Mouse (Mus musculus) c-Kit-positive CD71-positive TER-119-negative erythroid progenitor cells, embryonic 14.5 days (primary cell): ENCODE data around the gene Nodal.

Source experiments
- DNase-seq: peaks from one replicate; pipeline ENCODE4 v3.0.0-alpha.2; 2013; ENCODE audit warnings: low read depth

The Nodal gene

DNA sequence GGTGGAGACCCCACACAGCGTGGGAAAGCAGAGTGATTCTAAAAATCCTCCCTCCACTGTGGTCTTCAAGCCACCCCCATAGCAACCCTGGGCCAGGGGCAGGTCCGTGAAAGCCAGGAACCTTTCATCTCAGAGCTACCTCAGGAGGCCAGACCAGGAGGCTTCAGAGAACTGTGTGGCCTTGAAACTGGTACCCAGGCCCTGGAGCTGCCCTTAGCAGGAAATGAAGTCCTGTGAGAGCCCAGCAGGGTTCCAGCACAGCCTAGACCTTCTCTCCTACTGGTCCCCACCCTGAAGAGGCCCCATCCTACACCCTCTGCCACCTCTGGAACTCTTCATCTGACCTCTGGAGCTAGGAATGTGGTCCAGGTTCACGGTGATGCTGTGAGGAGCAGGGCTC is 19.6 kb upstream of the Nodal start:
- DNase-seq = no peak

DNA sequence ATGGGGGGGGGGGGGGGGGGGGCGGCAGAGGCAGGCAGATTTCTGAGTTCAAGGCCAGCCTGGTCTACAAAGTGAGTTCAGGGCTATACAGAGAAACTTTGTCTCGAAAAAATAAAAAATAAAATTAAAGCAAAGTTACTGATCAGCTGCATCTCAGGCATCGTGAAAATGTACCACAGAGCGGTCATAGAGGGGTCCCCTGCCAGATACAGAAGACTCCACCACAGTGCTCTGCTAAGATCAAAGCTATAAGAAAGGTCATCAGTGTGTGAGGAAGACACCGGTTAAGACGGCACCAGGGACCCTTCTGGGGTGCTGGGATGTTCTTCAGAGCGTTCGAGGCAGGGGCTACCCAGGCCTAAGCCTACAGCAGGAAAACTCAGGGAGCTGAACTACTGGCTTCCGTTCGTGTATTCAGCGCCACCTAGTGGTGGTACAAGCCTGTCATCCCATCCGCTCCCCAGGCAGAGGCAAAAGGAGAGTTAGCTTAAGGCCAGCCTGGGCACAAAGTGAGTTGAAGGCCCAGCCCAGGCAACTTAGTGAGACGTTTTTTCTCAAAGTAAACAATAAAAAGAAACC is 18.5 kb upstream of the Nodal start:
- DNase-seq = peak; percentile 56

GRCm38 (mm10) chr10:61400407-61400806 is 17.4 kb upstream of the Nodal start:
- DNase-seq = no peak

DNA sequence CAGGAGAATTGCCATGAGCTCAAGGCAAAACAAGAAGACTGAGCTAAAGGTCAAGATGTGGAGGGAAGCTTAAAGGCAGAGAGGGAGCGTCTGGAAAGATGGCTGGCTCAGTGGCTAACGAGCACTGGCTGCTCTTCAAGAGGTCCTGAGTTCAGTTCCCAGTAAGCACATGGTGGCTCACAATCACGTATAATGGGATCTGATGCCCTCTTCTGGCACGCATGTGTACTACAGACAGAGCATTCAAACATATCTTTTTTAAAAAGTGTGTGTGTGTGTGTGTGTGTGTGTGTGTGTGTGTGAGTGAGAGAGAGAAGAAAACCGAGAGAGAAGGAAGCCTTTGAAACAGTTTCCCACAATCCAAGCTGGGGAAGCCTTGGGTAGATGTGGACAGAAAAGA is 15.3 kb upstream of the Nodal start:
- DNase-seq = no peak

DNA sequence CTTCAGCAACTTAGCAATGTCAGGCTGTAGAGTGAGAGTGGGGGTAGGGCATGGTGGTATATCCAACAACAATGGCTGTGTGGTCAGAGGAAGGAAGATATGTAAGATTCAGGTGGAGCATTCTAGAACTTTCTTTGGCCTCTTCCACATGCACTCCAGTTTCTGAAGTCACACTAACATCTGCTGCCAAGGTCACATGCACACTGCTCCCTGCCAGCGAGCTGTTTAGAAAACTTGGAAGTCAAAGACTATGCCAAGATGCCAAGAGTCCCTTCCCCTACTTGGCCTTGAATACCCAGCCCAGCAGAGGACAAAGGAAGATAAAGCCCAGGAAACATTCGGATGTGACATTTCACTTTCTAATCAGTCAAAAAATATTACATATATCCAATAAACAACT is 14.9 kb upstream of the Nodal start:
- DNase-seq = no peak

DNA sequence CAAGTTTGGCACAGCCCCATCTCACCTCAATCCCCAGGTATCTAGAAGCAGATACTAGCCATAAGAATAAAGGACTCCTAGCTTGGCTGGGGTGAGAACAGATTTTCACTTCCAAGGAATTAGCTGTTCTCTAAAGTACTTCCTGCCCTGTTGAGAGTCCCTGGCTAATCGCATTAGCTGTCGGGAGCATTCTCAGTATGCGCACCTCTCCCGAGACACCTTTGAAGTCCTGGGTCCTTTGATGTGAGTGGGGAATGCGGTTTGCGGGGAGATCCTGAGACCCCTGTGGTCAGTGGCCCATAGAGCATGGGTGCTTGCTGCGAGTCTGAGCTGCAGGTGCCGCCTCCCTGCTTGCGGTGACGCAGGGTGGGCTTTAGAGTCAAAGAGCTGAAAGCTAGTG is 11.8 kb upstream of the Nodal start:
- DNase-seq = no peak

GRCm38 (mm10) chr10:61409776-61410175 is 8.0 kb upstream of the Nodal start:
- DNase-seq = no peak

- no peak for DNase-seq
These were observed 7.6 kb upstream of the Nodal start for GRCm38 (mm10) chr10:61410193-61410592.

DNA sequence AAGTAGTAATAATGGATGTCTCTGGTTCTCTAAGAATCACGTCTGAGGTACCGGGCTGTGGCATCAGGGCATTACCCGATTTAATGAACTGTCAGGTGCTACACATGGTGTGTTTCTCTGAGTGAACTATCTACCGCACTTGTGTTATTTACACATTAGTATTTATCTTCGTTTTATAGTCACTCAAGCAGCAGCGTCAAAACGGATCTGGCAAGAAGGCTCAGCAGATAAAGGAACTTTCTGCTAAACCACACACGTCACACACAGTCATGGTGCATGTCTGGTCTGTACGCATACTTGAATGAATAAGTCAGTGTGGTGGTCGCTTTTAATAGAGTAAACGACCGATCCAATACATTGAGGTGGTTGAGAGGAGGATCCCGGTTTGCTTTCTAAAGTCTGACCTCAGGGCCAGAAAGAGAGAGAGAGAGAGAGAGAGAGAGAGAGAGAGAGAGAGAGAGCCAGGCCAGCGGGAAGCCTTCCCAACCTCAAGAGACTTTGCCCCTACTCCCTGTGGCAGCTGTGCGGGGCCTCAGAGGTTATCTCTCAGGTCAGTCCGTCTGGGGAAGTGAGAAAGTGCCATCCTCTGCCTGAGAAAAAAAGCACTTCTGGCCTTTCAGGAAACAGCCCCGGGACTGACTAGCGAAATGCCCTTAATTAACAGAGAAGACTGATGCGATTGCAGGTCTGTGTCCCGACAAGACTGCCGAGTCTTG is 4.7 kb upstream of the Nodal start:
- peak; percentile 70 for DNase-seq

DNA sequence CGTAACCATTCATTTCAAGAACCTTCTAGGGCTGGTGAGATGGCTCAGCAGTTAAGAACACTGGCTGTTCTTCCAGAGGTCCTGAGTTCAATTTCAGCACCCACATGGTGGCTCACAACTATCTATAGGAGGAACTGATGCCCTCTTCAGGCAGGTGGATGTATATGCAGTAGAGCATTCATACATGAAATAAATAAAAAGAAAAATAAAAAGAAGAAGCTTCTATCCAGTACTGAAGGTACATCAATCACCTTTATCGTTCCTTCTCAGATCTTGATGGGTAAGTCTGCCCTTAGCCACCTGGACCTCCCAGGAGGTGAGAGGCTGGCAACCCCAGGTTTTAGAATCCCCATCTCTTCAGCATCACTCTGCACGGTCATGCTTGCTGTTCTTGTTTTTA is 2.5 kb upstream of the Nodal start:
- no peak for DNase-seq

- DNase-seq = no peak
These were observed 1.9 kb upstream of the Nodal start for GRCm38 (mm10) chr10:61415890-61416289.

DNA sequence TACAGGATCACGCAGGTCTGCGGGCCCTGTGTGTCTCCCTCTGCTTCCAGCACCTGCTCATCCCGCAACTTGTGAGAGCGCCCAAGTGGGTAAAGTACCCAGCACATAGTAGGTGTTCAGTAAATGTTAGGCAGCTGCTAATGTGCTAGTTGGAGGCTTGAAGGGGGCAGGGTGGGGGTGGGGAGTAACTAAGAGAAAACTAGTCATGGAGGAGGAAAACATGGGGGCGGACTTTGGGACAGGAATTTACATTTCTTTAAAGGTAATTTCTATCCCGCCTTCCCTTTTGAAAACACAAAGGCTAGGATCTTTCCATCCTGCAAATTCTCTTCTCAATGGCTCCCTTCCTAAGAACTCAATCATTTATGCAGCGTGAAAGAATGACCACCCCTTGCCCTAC is 1.2 kb upstream of the Nodal start:
- DNase-seq = no peak

- no peak for DNase-seq
These were observed 726 bp upstream of the Nodal start for GRCm38 (mm10) chr10:61417046-61417445.

DNA sequence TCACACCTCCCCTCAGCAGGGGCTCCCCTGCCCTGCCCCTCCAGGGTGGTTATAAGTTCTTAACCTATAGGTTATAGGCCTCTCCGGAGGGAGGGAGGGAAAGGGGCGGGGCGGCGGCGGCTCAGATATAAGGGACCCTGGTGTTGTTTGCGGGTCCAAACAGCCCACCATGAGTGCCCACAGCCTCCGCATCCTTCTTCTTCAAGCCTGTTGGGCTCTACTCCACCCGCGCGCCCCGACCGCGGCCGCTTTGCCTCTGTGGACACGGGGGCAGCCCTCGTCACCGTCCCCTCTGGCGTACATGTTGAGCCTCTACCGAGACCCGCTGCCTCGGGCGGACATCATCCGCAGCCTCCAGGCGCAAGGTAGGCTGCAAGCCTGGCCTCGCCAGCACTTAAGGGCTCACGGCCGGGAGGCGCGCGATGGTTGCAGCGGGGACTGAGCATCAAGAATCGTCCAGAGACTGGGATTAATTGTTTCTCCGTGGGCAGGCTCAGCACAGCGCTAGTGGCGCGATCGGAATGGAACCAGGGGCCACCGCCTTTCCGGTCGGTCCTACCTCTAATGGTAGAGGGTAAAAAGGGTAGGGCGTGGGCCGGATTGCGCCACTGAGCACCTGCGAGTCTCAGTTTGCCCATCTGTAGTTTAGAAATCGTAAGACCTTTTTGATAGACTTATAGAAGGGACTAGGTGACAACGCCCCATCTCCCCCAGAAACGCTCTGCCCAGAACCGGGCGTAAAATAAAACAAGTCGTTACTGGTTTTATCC is 544 bp downstream of the Nodal start:
- DNase-seq = no peak

GRCm38 (mm10) chr10:61419146-61419545 is 1.4 kb downstream of the Nodal start:
- no peak for DNase-seq

DNA sequence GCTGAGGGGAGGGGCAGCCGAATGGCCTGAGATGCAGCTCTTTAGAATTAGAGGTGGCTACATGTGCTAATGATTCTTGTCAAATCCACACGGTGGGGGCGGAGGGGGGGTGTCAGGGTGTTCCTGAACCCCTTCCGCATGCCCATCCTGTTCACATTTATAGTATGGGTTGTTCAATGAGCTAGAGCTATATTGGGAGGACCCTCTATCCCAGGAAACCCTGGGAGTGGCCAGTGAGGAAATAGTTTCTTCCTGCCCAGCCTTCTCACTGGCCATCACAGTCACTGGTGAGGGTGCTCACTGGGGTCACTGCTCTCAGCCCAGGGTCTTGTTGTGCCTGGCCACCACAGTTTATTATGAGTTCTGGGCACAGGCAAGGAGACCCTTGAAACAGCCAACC is 2.2 kb downstream of the Nodal start:
- no peak for DNase-seq

GRCm38 (mm10) chr10:61422861-61423260 is 5.1 kb downstream of the Nodal start:
- DNase-seq = no peak

- DNase-seq = no peak
These were observed 5.5 kb downstream of the Nodal start for GRCm38 (mm10) chr10:61423289-61423688.

DNA sequence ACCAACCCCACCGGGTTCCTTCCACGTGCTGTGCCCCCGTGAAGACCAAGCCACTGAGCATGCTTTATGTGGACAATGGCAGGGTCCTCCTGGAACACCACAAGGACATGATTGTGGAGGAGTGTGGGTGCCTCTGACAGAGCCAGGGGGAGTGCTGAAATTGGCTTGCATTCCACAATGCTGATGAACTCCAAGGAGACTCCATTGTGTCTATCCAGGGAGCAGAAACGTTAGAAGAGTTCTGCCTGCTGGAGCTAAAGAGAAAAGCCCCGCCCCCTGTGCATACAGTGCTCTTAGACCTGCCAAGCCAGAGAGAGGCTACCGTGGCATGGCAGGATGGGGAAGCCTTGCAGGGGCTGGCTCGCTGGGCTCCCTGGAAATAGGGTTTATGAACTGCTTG is 6.7 kb downstream of the Nodal start:
- DNase-seq = no peak

GRCm38 (mm10) chr10:61425047-61425446 is 7.3 kb downstream of the Nodal start:
- DNase-seq = no peak

GRCm38 (mm10) chr10:61426251-61426757 is 8.5 kb downstream of the Nodal start:
- DNase-seq = no peak

- no peak for DNase-seq
These were observed 10.2 kb downstream of the Nodal start for GRCm38 (mm10) chr10:61427951-61428350.

GRCm38 (mm10) chr10:61428416-61428815 is 10.6 kb downstream of the Nodal start:
- no peak for DNase-seq
